Mouse (Mus musculus): ENCODE data around the gene Pip5kl1. TPM values are rescaled to one million over a fixed set of nuclear protein-coding genes. Genes with fewer than 3 reads are reported as not detected.

Gene Pip5kl1
- total and polyA plus RNA-seq, 2 experiments from 2014 or later = 16.5 to 19.3 TPM

- Histone ChIP-seq H3K4me3 (ENCODE audit: low read depth, low read length) (no peak overlapping the region), H3K27ac (ENCODE audit: low read depth, low read length) (no peak overlapping the region), H3K9me3 (ENCODE audit: low read length) (no peaks in the 10 kb centered on the region), H3K4me1 (ENCODE audit: insufficient read depth, low read length) (no peaks in the 10 kb centered on the region), H3K4me2 (ENCODE audit: low read depth, low read length, poor library complexity, severe bottlenecking) (no peak overlapping the region), H3K9ac (replicated peaks; ENCODE audit: low read length, poor library complexity, severe bottlenecking) (no peak overlapping the region), H3K36me3 (ENCODE audit: insufficient read depth, low read length) (no peaks in the 10 kb centered on the region; the same call in 1 of the 2 replicates), H3K27me3 (ENCODE audit: insufficient read depth, low read length) (no peaks in the 10 kb centered on the region)
- no peak for DNase-seq (ENCODE audit: low spot score)
- 91% methylated on average over 5 of the region's 5 CpGs for WGBS
- ATAC-seq (ENCODE audit: low FRiP score) = no peak
- no peak for TF ChIP-seq CTCF (IDR thresholded peaks at IDR 0.05)
These were observed 23.4 kb upstream of the Pip5kl1 start for GRCm38 (mm10) chr2:32551236-32551635.

DNA sequence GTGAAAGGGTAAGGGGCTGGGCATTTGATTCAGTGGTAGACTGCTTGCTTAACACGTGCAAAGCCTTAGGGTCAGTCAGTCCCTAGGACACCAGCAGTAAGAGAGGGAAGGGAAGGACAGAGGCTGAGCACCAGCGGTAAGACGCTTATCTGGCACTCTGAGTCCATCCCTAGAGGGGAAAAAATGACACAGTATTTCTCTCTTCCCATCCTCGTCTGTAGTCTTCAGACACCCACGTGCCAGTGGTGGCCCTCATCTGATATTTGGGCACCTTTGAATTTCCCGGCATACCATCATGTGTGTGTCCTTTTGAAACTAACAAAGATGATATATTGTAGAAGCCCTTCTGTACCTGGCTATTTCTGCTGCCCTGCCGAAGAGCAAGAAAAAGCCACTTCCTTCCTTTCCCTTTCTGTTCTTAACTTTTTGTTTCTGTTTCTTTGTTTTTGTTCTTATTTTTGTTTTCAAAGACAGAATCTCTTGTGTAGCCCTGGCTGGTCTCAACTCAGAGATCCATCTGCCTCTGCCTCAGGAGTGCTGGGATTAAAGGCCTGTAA, 20.9 kb upstream of the Pip5kl1 start:
- Histone ChIP-seq H3K27me3 (ENCODE audit: insufficient read depth, low read length) (no peaks in the 10 kb centered on the region), H3K9me3 (ENCODE audit: low read length) (no peaks in the 10 kb centered on the region), H3K4me3 (ENCODE audit: low read depth, low read length) (no peak overlapping the region), H3K4me2 (ENCODE audit: low read depth, low read length, poor library complexity, severe bottlenecking) (no peak overlapping the region), H3K27ac (ENCODE audit: low read depth, low read length) (no peak overlapping the region), H3K36me3 (ENCODE audit: insufficient read depth, low read length) (no peaks in the 10 kb centered on the region), H3K9ac (replicated peaks; ENCODE audit: low read length, poor library complexity, severe bottlenecking) (no peak overlapping the region), H3K4me1 (ENCODE audit: insufficient read depth, low read length) (no peaks in the 10 kb centered on the region)
- DNase-seq (ENCODE audit: low spot score) = no peak
- no peak for TF ChIP-seq CTCF (IDR thresholded peaks at IDR 0.05)
- 81% methylated on average over 7 of the region's 7 CpGs for WGBS
- ATAC-seq (ENCODE audit: low FRiP score) = no peak

GRCm38 (mm10) chr2:32555484-32555883, 19.1 kb upstream of the Pip5kl1 start:
- Histone ChIP-seq H3K36me3 (ENCODE audit: insufficient read depth, low read length) (no peaks in the 10 kb centered on the region; the same call in 1 of the 2 replicates), H3K9ac (replicated peaks; ENCODE audit: low read length, poor library complexity, severe bottlenecking) (no peak overlapping the region), H3K27me3 (ENCODE audit: insufficient read depth, low read length) (no peaks in the 10 kb centered on the region), H3K9me3 (ENCODE audit: low read length) (no peaks in the 10 kb centered on the region), H3K4me1 (ENCODE audit: insufficient read depth, low read length) (no peaks in the 10 kb centered on the region), H3K4me3 (ENCODE audit: low read depth, low read length) (no peak overlapping the region), H3K4me2 (ENCODE audit: low read depth, low read length, poor library complexity, severe bottlenecking) (no peak overlapping the region), H3K27ac (ENCODE audit: low read depth, low read length) (no peak overlapping the region)
- DNase-seq (ENCODE audit: low spot score) (no peak), ATAC-seq (ENCODE audit: low FRiP score) (no peak)
- 32% methylated on average over 4 of the region's 4 CpGs for WGBS
- TF ChIP-seq CTCF (IDR thresholded peaks at IDR 0.05) = no peak

- 66% methylated on average over 7 of the region's 7 CpGs for WGBS
- ATAC-seq (ENCODE audit: low FRiP score) (no peak), DNase-seq (ENCODE audit: low spot score) (no peak)
- Histone ChIP-seq H3K4me1 (ENCODE audit: insufficient read depth, low read length) (no peaks in the 10 kb centered on the region), H3K9me3 (ENCODE audit: low read length) (no peaks in the 10 kb centered on the region), H3K27ac (ENCODE audit: low read depth, low read length) (no peak overlapping the region), H3K4me3 (ENCODE audit: low read depth, low read length) (no peak overlapping the region), H3K9ac (replicated peaks; ENCODE audit: low read length, poor library complexity, severe bottlenecking) (no peak overlapping the region), H3K36me3 (ENCODE audit: insufficient read depth, low read length) (no peaks in the 10 kb centered on the region; the same call in 1 of the 2 replicates), H3K27me3 (ENCODE audit: insufficient read depth, low read length) (no peaks in the 10 kb centered on the region), H3K4me2 (ENCODE audit: low read depth, low read length, poor library complexity, severe bottlenecking) (no peak overlapping the region)
- no peak for TF ChIP-seq CTCF (IDR thresholded peaks at IDR 0.05)
These were observed 18.6 kb upstream of the Pip5kl1 start for GRCm38 (mm10) chr2:32556019-32556418.

DNA sequence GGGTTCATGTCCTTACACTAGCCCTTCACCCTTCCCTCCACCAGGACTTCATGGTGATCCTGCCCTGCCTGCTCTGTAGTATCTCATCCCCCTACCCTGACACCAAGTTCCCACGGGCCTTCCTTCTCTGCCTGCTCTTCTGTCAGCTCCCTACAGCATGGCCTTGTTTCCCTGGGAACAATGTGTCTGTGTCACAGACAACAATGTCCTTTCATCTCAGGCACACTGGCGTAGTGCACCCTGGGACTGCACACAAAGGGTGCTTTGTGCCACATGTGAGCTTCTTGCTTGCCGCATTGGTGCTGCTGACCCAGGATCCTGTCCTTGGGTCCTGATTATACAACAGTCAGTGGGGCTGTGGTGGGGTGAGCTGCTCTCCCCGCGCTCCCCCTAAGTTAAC, 15.0 kb upstream of the Pip5kl1 start:
- H3K9me3 ChIP-seq (ENCODE audit: low read length) = no peaks in the 10 kb centered on the region
- DNase-seq (ENCODE audit: low spot score) = peak; percentile 76
- no peak for TF ChIP-seq CTCF (IDR thresholded peaks at IDR 0.05)
- H3K27me3 ChIP-seq (ENCODE audit: insufficient read depth, low read length) = no peaks in the 10 kb centered on the region
- peak overlapping the region; percentile 69 for H3K27ac ChIP-seq (ENCODE audit: low read depth, low read length)
- H3K4me2 ChIP-seq (ENCODE audit: low read depth, low read length, poor library complexity, severe bottlenecking) = no peak overlapping the region
- peak; percentile 91 for ATAC-seq (ENCODE audit: low FRiP score)
- WGBS = 11% methylated on average over 5 of the region's 5 CpGs
- no peaks in the 10 kb centered on the region for H3K4me1 ChIP-seq (ENCODE audit: insufficient read depth, low read length)
- H3K36me3 ChIP-seq (ENCODE audit: insufficient read depth, low read length) = peaks cover 16% of the 10 kb centered on the region
- no peak overlapping the region for H3K9ac ChIP-seq (replicated peaks; ENCODE audit: low read length, poor library complexity, severe bottlenecking)
- H3K4me3 ChIP-seq (ENCODE audit: low read depth, low read length) = no peak overlapping the region

GRCm38 (mm10) chr2:32566536-32567063, 8.0 kb upstream of the Pip5kl1 start:
- H3K4me1 ChIP-seq (ENCODE audit: insufficient read depth, low read length) = peaks cover 2% of the 10 kb centered on the region; the same call in 1 of the 2 replicates
- H3K27ac ChIP-seq (ENCODE audit: low read depth, low read length) = no peak overlapping the region
- peak; percentile 74 for DNase-seq (ENCODE audit: low spot score)
- H3K36me3 ChIP-seq (ENCODE audit: insufficient read depth, low read length) = peaks cover 48% of the 10 kb centered on the region
- H3K27me3 ChIP-seq (ENCODE audit: insufficient read depth, low read length) = no peaks in the 10 kb centered on the region
- no peak overlapping the region for H3K4me3 ChIP-seq (ENCODE audit: low read depth, low read length)
- no peak overlapping the region for H3K4me2 ChIP-seq (ENCODE audit: low read depth, low read length, poor library complexity, severe bottlenecking)
- ATAC-seq (ENCODE audit: low FRiP score) = no peak
- H3K9ac ChIP-seq (replicated peaks; ENCODE audit: low read length, poor library complexity, severe bottlenecking) = no peak overlapping the region
- 43% methylated on average over 4 of the region's 4 CpGs for WGBS
- no peaks in the 10 kb centered on the region for H3K9me3 ChIP-seq (ENCODE audit: low read length)
- TF ChIP-seq CTCF (IDR thresholded peaks at IDR 0.05) = peak; percentile 89

Measured in midbrain, postnatal 0 days (tissue).